8 mouse cellular contexts compared by ENCODE assay signal in genomic region chr9:41950991-41951451, GRCm38 (mm10).
DNase-seq lines count a peak whose midpoint lies in the region; ATAC-seq and TF ChIP-seq lines count a peak whose summit lies in the region.

No protein-coding gene starts in this region.

- in situ Hi-C loops in Patski (cut with MboI; ENCODE audit: low pct_unique_long_range_greater_than_20kb): loop anchor here (5.0 to 25.0 kb wide), 6 partner anchors 214 to 964 kb away; no protein-coding TSS in a partner anchor

- H3K4me2 ChIP-seq in hindbrain, embryonic 16.5 days (ENCODE audit: low read length): peak overlapping the region; percentile 77

- H3K9ac ChIP-seq in hindbrain, embryonic 16.5 days (ENCODE audit: low read depth, low read length): peak overlapping the region; percentile 77

- H3K4me1 ChIP-seq in hindbrain, embryonic 16.5 days (ENCODE audit: control insufficient read depth, insufficient read depth, low read depth, low read length): peaks cover 37% of the 10 kb centered on the region

- no peaks in the 10 kb centered on the region for H3K36me3 ChIP-seq in hindbrain, embryonic 16.5 days (ENCODE audit: control insufficient read depth, insufficient read depth, low read length)

- peak overlapping the region; percentile 47 for H3K4me3 ChIP-seq in hindbrain, embryonic 16.5 days (ENCODE audit: low read length)

- no peaks in the 10 kb centered on the region for H3K27me3 ChIP-seq in Patski
- H3K27me3 ChIP-seq in hindbrain, embryonic 16.5 days (replicated peaks; ENCODE audit: control insufficient read depth, insufficient read depth, low read length): no peaks in the 10 kb centered on the region

- DNase-seq in Patski (ENCODE audit: low read depth, low spot score): no peak
- DNase-seq in cerebellum, postnatal 14 days: peak; percentile 83
- DNase-seq in gastrocnemius, adult 18-20 months (ENCODE audit: low spot score): peak; percentile 93
- DNase-seq in left cerebral cortex, adult 18-20 months (ENCODE audit: low spot score in 2 of 2): peak; percentile 86 to 89
- peak; percentile 89 to 91 for DNase-seq in lung, postnatal 4 days
- peak; percentile 90 for DNase-seq in retina, postnatal 1 day
- peak; percentile 75 to 81 for DNase-seq in urinary bladder, adult 18-20 months (ENCODE audit: low spot score in 2 of 2)

- CTCF ChIA-PET in Patski (lab: Charles Lee): interaction anchor here (0.9 to 4.5 kb wide), 10 partner anchors 9 to 723 kb away, joined by 3 to 28 read pairs (median 4); no protein-coding TSS in a partner anchor

- POLR2A ChIA-PET in Patski (lab: Charles Lee): interaction anchor here (1.0 to 2.5 kb wide), 3 partner anchors 363 to 370 kb away, joined by 3 to 10 read pairs (median 4); no protein-coding TSS in a partner anchor

- peak; percentile 40 for ATAC-seq in Patski
- ATAC-seq in hindbrain, embryonic 16.5 days: peak; percentile 74

- H3K27ac ChIP-seq in hindbrain, embryonic 16.5 days (ENCODE audit: low read depth, low read length): peak overlapping the region; percentile 96

- H3K9me3 ChIP-seq in hindbrain, embryonic 16.5 days (ENCODE audit: control insufficient read depth, low read length): no peaks in the 10 kb centered on the region

- TF ChIP-seq CTCF in Patski (IDR thresholded peaks at IDR 0.05): peak; percentile 71

- WGBS in hindbrain, embryonic 16.5 days: under 1% methylated on average over 21 of the region's 21 CpGs
